Mouse (Mus musculus) liver, postnatal 0 days (tissue): ENCODE results near the gene Mfsd4b3.

ENCODE experiments used
- CTCF ChIP-seq: sonication (generic); IDR thresholded peaks from 2 replicates; pipeline ENCODE4 v1.5.1; 2016; ENCODE audit warnings: antibody characterized with exemption, low read depth
- EP300 ChIP-seq: IDR thresholded peaks from 2 replicates; pipeline ENCODE4 v1.6.1; 2016; ENCODE audit warnings: antibody characterized with exemption, low read depth, mild to moderate bottlenecking

GRCm38 (mm10) chr10:39977346-39977745 lies 17.4 kb upstream of the Mfsd4b3 start:
- TF ChIP-seq CTCF (no peak), EP300 (no peak)
